Mouse (Mus musculus) myocyte (in vitro differentiated cells): ENCODE data around the gene Rnf114.

Source experiments
- CEBPB ChIP-seq: IDR thresholded peaks from 2 replicates; pipeline ENCODE4 v1.6.1; 2011; ENCODE audit warnings: mild to moderate bottlenecking, moderate library complexity; ENCODE audit not compliant: poor library complexity, insufficient read depth, severe bottlenecking
- E2F4 ChIP-seq: IDR thresholded peaks from one replicate; pipeline ENCODE4 v1.6.1; 2011; ENCODE audit warnings: mild to moderate bottlenecking, control low read depth, moderate library complexity; ENCODE audit not compliant: insufficient read depth
- MAX ChIP-seq: IDR thresholded peaks from one replicate; pipeline ENCODE4 v1.6.1; 2011; ENCODE audit warnings: low read depth, mild to moderate bottlenecking, control low read depth
- MYOD1 ChIP-seq, 3 experiments: IDR thresholded peaks; one replicate each; pipeline ENCODE4 v1.6.1; 2011; ENCODE audit warnings: control low read depth in 2 of 3, low read depth in 2 of 3, mild to moderate bottlenecking in 2 of 3, moderate library complexity in 1 of 3; ENCODE audit not compliant: insufficient read length in 2 of 3, control insufficient read depth in 1 of 3
- MYOG ChIP-seq, 3 experiments: IDR thresholded peaks; one replicate each; pipeline ENCODE4 v1.6.1; 2011; ENCODE audit warnings: control low read depth in 2 of 3, low read depth in 2 of 3, mild to moderate bottlenecking in 2 of 3; ENCODE audit not compliant: insufficient read length in 2 of 3, control insufficient read depth in 1 of 3, insufficient read depth in 1 of 3
- POLR2A ChIP-seq: IDR thresholded peaks from one replicate; pipeline ENCODE4 v1.6.1; 2011; ENCODE audit warnings: low read depth, mild to moderate bottlenecking, control low read depth, moderate library complexity; ENCODE audit not compliant: insufficient read length
- POLR2AphosphoS2 ChIP-seq: IDR thresholded peaks from one replicate; pipeline ENCODE4 v1.6.1; 2011; ENCODE audit warnings: low read depth, control low read depth; ENCODE audit not compliant: insufficient read length
- SRF ChIP-seq: IDR thresholded peaks from one replicate; pipeline ENCODE4 v1.6.1; 2011; ENCODE audit warnings: low read depth; ENCODE audit not compliant: control insufficient read depth, insufficient read length
- TCF12 ChIP-seq: IDR thresholded peaks from one replicate; pipeline ENCODE4 v1.6.1; 2011; ENCODE audit warnings: mild to moderate bottlenecking, control low read depth; ENCODE audit not compliant: poor library complexity, insufficient read depth, severe bottlenecking
- TCF3 ChIP-seq: IDR thresholded peaks from one replicate; pipeline ENCODE4 v1.6.1; 2011; ENCODE audit warnings: low read depth, control low read depth; ENCODE audit not compliant: insufficient read length
- USF1 ChIP-seq: IDR thresholded peaks from one replicate; pipeline ENCODE4 v1.6.1; 2011; ENCODE audit warnings: low read depth, mild to moderate bottlenecking, control low read depth, moderate library complexity

GRCm38 (mm10) chr2:167471585-167471984 lies 20.9 kb upstream of the Rnf114 start:
- TF ChIP-seq POLR2A (no peak), SRF (no peak), TCF12 (no peak), MYOD1 (IDR thresholded peaks at IDR 0.05; ENCODE audit: control insufficient read depth in 1 of 3, insufficient read length in 2 of 3, low read depth in 2 of 3) (no peak), USF1 (no peak), MYOG (IDR thresholded peaks at IDR 0.05; ENCODE audit: control insufficient read depth in 1 of 3, insufficient read depth in 1 of 3, insufficient read length in 2 of 3, low read depth in 2 of 3) (no peak), POLR2AphosphoS2 (no peak), MAX (no peak), TCF3 (no peak), E2F4 (no peak), CEBPB (no peak)
